Mouse (Mus musculus) embryo, embryonic 11 days (tissue): ENCODE data around the gene Acvrl1.
A peak's percentile ranks its signal among the peaks of the same experiment; 100 is the strongest.

Experiments
- DNase-seq: peaks from one replicate; pipeline ENCODE4 v3.0.0-alpha.2; 2015

Acvrl1 gene

DNA sequence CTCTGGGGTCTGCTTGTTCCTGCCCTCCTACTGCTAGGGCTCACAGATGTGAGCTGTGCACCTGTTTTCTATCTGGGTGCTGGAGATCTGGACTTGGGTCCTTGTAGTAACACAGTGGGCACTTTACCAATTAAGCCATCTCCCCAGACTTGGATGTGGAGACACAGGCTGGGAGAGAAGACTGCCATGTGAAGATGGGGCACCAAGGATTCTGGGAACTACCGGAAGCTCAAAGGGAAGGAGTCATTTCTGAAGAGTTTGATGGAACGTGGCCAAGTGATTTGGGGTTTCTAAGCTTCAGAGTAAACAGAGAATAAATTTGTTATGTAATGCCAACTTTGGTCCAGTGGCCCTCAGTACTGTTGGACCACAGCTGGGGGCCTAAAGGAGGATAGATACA is 43.7 kb downstream of the Acvrl1 start:
- no peak for DNase-seq

DNA sequence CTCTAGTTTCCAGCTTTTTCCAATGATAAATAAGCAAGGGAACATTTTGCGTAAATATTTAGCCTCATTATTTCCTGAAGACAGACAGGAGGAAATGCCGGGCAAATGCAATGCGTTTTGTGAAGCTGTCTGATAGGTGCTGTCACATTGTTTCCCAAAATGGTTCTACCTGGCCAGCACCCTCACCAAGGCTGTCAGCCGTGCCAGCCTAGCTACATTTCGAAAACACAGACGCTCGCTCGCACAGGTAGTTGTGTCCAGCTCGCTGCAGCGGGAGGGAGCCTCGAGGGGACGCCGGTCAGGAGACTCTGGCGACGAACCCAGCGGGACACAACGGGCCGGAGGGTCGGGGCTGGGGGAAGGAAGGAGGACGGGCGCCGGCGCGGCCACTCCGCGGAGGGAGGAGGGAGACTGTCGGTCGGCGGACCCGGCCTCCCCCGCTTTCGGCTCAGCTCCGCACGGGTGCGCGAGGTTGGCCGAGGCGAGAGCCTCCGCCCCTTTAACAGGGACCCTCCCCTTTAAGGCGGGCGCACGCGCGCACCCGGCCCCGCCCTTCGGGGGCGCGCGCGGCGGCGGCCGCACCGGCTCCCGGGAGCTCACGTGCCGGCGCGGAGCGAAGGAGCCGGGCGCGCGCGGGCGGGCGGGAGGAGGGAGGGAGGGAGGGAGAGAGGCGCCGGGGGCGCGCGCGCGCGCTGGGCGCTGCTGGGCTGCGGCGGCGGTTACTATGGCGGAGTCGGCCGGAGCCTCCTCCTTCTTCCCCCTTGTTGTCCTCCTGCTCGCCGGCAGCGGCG is 45.3 kb downstream of the Acvrl1 start, which contains the start of gene Acvr1b:
TSS of gene Acvr1b (plus strand) at position 647 of the 791 bp plus-strand sequence.
- DNase-seq: peak; percentile 98

DNA sequence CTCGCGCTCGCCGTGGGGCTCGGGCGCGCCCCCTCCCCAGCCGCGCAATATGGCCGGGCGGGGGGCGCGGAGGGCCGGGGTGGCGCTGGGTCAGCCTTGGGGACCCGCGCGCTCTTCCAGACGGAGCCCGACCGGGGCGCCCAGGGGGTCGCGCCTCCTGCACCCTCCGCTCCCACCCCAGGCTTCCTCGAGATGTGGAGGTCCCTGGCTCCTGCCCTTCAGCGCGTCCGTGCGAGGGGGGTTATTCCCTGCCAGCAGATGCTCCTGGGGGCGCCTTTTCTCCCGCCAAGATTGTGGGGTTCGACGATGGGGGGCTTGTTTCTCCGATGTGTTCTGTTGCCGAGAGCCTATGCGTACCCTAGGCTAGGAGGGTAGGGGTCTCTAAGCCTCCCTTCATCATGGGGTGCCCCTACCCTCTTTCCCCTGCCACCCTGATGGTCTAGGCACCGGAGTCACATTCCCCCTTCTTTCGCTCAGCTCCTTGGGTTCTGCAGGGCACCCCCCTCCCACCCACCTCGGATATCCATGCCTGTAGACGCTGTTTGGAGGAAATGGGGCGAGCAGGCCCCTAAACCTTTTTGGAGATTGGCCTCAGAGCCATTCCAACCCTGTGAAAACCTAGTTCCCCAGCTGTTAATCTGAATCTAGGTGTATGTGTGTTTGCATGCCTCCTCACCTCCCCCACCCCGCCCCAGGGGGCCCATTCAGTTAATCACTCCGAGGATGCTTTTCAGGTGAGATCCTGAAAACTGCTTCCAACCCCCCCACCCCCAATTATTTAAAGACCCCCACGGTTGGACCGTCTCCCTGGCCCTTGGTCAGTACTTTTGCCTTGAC is 46.2 kb downstream of the Acvrl1 start:
- DNase-seq: no peak

DNA sequence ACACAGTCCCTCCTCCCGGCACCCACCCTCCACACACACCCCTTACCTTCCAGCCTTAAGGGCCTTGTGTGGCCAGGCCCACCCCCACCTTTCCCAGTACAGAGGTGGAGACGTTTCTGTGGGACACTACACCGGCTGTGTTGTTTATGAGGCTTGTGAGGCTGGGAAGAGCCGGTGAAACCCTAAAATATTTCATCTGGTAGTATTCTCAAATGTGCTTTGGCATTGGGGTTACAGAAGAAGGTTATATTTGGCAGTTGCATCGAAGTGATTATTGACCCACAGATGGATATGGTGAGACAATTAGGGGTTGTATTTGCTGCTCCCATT is 46.8 kb downstream of the Acvrl1 start:
- no peak for DNase-seq

DNA sequence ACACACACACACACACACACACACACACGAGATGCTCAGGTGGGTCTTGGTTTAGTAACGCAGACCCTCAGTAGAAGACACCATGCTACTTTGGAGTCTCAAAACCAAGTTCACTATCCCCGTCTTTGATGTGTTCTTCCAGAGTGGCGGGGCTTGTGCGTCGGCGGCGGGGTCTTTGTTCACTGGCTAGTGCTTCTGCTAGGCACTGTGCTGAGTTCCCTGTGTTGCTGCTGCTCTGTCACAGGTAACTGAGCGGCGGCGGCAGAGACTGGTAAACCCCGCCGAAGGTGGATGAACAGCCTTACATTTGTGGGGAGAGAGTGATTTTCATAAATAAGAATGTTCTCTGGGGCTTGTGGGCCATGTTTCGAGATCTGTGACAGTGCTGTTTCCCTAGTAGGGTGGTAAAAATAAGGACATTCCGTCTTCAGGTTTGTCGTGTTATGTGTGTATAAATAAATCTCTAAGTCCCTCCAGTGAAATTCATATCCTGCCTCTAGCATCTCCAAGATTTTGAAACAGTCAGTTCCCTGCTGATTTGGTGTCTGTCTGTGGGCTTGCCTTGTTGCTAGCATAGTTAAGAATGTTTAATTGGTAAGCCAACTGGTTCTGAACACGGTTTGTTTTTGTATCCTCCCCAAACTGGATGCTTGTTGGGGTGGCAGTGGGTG is 47.4 kb downstream of the Acvrl1 start:
- DNase-seq: no peak

DNA sequence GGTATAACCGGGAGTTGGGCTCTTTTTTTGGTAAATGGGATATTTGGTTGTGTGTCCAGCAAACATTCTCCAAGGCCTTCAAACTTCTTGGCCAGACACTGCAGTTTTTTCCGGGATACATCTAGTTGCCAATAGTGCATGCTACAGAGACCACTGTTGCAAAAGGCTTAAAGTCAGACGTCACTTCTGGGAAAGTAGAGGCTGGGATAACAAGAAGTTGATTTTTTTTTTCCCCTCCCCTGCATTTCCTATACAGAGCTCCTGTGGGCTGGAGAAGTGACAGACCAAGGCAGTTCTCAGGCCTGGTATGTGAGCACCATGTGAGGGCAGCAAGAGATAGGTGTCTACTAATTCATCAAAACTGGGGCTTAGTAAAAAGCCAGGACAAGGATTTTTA is 48.0 kb downstream of the Acvrl1 start:
- no peak for DNase-seq

DNA sequence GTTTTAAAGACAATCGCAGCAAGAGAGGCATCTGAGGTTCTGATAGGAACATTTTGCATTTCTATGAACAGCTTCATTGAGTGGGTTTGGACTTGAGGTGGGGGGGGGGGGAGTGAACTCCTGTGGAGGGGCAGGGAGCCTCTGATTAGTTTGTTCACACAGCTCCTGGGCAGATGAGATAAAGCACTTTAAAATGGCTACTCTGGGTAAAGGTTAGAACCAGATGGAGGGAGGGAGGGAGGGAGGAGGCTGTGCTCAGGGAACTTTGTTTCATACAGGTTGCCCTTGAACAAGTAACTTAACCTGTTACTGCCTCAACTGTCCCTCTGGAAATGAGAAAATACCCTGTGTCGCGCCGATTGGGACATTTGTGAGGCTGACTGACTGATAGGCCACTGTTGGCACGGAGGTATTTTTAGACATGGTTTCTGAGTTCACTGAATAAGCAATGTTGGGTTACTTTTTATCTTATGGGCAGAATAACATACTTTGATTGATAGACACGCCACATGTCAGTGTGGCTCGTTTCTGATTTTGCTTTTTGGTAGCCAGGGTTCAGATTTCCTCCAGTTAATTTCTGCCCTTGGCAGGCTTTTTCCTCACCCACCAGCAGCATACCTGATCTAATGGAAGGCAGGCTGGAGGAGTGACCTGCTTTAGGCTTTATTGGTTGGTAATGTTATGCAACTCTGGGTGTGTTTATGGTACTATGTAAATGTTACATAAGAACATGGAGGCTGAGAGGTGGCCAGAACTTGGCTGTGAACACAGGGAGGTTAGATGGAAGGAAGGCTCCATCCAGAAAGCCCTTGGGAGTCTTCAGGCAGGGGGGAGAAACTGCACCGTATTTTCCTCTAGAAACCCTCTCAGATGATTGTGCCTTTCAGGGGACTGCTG is 48.7 kb downstream of the Acvrl1 start:
- DNase-seq: no peak

DNA sequence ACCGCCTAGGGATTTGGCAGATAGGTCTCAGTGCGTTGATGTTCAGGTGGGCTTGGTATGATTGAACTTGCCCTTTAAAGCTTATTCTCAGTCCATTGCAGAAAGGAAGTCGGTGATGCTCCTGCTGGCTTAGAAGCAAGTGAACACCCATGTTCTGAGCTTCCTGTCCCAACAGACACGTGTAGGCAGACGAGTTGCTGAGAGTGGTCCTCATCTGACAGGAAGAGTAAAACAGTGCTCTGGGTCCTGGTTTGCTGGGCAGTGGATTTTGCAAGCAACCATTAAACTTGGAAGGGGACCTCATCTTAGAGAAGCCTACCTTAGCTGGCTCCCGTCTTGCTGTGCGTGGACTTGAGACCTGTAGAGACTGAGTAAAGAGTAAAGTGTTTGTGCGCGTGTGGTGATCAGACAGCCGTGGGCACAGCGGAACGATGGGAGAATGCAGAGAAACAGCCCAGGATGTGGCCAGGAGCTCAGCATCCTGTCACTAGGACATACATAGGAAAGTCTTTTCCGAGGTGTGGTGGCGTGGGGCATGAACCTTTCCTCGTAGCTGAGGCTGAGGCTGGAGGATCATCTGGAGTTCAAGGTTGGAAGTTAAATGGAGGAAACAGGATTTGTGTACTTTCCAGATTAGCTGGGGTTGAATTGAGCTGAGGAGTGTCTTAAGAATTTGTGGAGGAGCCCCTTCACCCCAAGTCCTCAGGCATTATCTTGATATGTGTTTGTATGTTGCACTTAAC is 52.2 kb downstream of the Acvrl1 start:
- DNase-seq: no peak

DNA sequence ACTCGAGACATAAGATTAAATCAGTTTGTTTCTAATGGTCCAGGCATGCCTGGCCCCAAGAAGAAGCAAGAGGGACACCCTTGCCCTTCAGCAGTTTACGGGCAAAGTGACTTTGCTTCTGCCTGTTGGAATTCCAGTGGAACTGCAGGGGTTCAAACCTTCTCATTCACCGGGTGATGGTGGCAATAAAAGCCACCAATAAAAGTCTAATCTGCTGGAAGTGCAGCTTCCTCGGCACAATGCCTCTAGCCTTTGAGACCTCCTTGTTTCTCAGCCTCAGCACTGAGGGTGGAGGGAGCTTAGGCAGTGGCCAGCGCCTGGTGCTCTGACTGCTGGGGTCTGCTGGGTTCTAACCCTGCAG is 52.8 kb downstream of the Acvrl1 start:
- no peak for DNase-seq

DNA sequence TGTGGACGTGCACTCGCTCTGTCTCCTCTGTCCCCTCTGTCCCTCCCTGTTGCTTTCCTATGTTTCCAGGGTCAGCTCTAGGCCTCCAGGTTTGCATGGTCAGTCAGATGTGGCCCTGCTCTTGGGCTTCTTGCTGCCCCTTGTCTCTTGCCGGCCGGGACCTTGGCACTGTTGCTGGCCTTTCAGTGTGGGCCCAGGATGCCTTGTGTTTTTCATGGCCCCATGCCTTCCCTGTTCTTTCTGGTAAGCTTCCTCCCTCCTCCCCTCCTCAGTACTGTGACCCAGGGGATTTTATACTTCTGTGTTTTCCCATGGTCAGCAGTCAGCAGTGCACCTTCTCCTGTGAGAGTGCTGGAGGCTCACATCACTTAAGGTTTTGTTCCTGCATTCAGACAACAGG is 53.2 kb downstream of the Acvrl1 start:
- DNase-seq: no peak

DNA sequence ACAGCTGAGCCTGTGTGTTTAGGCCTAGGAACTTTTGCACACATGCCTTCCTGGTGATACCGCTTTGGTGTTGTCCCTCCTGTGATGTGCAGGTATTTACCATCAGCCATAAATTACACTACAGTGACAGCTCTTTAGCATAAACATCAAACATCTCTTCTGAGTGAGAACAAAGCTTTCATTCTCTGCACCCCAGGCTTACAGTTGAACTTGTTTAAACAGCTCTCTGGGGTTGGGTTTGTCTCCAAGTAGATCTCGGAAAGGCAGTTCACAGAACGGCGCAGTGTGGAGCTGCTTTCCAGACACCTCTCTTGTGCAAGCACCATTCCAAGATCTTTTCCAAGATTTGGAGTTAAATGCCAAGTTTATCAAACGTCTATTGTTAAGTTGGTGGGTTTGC is 54.4 kb downstream of the Acvrl1 start:
- no peak for DNase-seq

DNA sequence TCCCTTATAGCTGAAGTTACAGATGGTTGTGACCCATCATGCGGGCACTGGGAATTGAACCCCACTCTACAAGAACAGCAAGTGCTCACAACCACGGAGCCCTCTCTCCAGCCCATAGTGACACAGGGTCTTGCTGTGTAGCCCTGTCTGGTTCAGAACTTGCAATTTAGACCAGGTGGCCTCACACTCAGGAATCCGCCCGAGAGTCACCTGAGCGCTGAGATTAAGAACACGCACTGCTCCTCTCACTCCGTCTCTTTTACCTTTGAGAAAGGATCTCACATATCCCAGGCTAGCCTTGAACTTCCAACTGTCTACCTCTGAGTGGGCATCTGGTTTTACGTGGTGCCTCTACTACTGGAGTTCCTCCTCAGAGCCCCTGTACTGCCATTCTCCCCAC is 56.0 kb downstream of the Acvrl1 start:
- no peak for DNase-seq

DNA sequence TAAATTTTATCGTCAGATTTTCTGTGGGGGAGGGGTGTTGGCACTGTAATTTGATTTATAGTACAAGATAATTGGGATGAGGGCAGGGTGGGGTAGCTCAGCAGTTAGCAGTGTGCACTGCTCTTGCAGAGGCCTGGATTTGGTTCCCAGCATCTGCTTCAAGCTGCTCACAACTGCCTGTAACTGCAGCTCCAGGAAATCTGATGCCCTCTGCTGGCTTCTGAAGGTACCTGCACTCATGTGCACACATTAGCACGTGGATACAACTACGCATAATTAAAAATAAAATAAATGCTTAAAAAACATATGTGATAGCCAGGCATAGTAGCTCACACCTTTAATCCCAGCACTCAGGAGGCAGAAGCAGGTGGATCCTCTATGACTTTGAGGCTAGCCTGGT is 57.2 kb downstream of the Acvrl1 start:
- no peak for DNase-seq

DNA sequence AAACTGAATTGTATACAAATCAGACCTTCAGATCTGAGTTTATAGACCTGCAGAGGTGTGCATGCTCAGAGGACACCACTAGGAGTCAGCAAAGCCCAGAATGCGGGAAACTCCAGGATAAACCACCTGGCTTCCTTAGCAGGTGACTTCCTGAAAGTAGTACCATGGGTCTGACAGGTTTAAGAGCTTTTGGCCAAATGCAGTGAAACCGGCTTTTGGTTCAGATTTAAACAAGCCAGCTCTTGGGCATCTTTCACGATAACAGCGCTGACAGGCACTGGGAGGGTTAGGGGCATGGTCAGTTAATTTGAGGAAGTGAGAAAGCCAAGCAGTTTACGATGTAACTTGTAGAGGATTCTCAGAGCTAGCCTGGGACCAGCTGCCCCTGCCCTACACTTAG is 59.6 kb downstream of the Acvrl1 start:
- DNase-seq: no peak

DNA sequence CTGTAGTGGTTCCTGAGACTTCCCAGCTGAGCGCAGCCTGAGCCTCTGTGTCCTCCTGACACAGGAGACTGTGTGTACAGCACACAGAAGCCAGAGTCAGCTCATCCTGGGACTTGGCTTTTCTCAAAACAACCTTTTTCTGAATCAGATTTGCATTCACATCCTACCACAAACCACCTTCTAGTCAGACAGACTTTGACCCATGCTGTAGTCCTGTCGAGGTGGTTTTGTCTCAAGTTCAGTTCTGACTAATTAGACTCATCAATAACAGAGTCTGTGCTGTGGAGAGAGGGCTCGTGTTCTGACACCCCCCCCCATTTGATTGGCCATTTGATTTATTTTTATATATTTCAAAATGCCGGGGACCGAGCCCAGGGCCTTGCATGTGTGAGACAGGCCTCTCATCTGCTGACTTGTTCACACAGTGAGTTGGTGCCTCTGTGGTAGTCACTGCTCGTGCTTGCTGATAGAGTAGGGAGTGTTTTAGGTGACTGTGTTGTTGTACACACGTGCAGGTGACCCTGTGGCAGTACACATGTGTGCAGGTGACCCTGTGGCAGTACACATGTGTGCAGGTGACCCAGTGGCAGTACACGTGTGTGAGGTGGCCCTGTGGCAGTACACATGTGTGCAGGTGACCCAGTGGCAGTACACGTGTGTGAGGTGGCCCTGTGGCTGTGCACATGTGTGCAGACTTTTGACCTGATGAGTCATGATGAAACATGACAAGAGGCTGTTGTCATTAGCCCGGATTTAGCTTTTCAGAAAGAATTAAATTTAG is 61.8 kb downstream of the Acvrl1 start:
- no peak for DNase-seq

DNA sequence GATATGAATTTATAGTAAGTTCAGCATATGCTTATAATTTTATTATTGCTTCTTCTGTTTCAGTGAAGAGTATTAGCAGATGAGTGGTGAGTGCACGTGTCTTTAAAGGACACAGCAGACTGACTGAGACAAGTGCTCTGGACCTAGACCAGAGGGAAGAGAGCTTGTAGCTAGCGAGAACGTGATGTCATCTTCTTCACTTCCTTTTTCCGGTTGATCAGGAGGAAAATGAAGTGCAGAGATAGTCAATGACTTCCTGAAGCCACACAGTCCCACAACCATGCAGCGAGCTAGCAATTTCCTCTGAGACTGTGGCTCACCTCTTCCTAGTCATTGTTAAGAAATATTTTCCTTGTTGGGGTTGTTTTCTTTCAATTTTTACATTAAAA is 62.4 kb downstream of the Acvrl1 start:
- no peak for DNase-seq

DNA sequence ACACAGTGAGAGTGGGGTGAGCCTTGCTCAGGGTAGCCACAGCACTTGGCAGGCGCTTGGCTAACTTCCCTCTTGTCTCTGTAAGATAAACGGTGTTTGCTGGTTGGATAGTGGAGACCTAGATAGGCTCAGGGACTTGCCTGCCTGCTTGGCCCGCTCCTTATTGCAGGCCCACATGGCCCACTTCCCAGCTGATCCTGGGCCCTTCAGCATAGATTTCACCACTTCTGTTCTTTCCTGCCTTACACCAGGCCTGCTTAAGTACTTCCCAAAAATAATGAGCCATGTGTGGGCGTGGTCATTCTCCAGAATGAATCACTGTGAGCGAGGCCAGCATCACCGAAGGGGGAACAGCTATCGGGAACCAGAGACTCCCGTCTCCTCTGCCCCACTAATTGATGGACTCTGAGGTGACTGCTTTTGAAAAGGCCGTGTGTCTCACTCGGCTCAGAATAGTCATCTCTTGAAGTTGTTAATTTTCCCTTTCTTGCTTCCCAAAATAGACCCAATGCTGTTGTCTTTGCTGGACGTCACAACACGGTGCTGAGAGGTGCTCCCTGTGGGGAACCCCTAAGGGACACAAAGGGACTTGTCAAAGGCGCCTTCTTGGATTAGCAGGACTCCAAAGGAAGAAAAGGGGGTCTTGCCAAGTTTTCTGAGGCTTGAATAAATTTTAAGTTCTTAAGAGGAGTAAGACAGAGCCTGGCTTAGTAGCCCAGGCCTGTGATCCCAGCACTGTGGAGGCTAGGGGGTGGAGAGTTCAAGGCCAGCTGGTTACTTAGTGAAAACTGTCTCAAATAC is 63.3 kb downstream of the Acvrl1 start:
- peak; percentile 54 for DNase-seq

DNA sequence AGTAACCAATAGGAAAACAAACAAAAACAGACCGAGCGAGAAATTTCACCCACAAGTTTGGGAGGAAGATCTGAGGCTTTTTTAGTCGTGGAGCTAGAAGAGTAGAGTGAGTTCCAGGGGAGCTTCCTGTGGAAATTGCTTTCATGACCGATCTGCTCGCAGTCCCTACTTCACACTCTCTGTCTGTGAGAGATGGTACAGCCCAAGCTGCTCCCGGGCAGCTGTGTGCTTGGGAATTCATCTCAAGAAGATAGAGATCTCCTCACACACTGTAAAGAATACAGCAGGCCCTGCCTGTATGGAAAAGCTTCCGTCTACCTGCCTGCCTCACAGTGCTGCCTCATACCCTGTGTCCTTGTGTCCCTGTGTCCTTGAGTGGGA is 63.9 kb downstream of the Acvrl1 start:
- DNase-seq: no peak

DNA sequence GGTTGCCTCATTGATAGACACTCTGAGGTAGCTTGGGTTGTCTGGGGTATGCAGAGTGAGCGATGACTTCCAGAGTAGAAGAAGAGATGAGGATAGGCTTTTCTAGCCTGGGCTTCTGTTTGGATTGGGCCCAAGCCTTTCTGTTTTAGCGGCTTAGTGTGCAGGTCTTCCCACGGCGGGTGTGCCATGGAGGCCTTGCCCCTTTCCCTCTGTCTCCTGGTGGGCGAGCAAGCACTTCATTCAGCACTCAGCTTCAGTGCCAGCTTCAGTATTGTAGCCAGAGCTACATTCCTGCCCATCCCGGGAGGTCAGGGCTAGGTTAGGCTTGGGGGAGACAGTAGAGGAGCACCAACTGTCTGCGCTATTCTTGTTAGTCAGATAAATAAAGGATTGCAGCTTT is 64.3 kb downstream of the Acvrl1 start:
- DNase-seq: no peak

DNA sequence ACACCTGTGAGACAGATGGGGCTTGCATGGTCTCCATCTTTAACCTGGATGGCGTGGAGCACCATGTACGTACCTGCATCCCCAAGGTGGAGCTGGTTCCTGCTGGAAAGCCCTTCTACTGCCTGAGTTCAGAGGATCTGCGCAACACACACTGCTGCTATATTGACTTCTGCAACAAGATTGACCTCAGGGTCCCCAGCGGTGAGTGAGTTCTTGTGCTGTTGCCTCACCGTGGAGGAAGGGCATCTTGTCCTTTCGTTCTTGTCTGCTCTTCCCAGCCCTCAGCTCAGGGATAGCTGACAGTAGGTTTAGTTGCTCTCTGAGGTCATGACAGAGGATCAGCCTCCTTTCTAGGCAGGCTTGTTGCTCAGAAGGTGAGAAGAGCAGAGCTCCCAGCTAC is 65.6 kb downstream of the Acvrl1 start:
- no peak for DNase-seq
